Mouse (Mus musculus) c-Kit-negative CD71-positive TER-119-positive erythroid progenitor cells, embryonic 14.5 days (primary cell): ENCODE data around the gene Fam193b.
"Not testable (repeated sequence)": the region's sequence is repeated elsewhere in the genome, so short reads cannot be mapped to it uniquely, and the experiment has no call there.

ENCODE experiments used
- DNase-seq: peaks from one replicate; pipeline ENCODE4 v3.0.0-alpha.2; 2013; ENCODE audit warnings: low read depth, low spot score

Gene Fam193b

GRCm38 (mm10) chr13:55571027-55571751 lies at the start of gene Fam193b:
Gene Fam193b (minus strand): TSS chr13:55571120.
- DNase-seq: peak; percentile 86

GRCm38 (mm10) chr13:55620275-55620674 lies 49.4 kb upstream of the Fam193b start:
- DNase-seq: no peak

- DNase-seq: no peak
These were observed 48.4 kb upstream of the Fam193b start for GRCm38 (mm10) chr13:55619328-55619727.

GRCm38 (mm10) chr13:55613471-55613870 lies 42.6 kb upstream of the Fam193b start:
- DNase-seq: no peak

- DNase-seq: no peak
These were observed 41.1 kb upstream of the Fam193b start for GRCm38 (mm10) chr13:55611996-55612395.

- DNase-seq: no peak
These were observed 36.7 kb upstream of the Fam193b start for GRCm38 (mm10) chr13:55607624-55608006.

- no peak for DNase-seq
These were observed 36.1 kb upstream of the Fam193b start for GRCm38 (mm10) chr13:55606899-55607623.

- no peak for DNase-seq
These were observed 33.7 kb upstream of the Fam193b start for GRCm38 (mm10) chr13:55604606-55605005.

GRCm38 (mm10) chr13:55601611-55602010 lies 30.7 kb upstream of the Fam193b start:
- DNase-seq: peak; percentile 67

- DNase-seq: no peak
These were observed 29.7 kb upstream of the Fam193b start for GRCm38 (mm10) chr13:55600657-55601056.

- peak; percentile 56 for DNase-seq
These were observed 28.9 kb upstream of the Fam193b start, which contains the start of gene B4galt7 for GRCm38 (mm10) chr13:55599566-55600540. Gene B4galt7 (plus strand): TSS chr13:55599896.

GRCm38 (mm10) chr13:55596802-55597201 lies 25.9 kb upstream of the Fam193b start:
- DNase-seq: no peak

- no peak for DNase-seq
These were observed 24.5 kb upstream of the Fam193b start for GRCm38 (mm10) chr13:55595375-55595774.

GRCm38 (mm10) chr13:55593254-55593747 lies 22.4 kb upstream of the Fam193b start:
- DNase-seq: no peak

GRCm38 (mm10) chr13:55592512-55593253 lies 21.8 kb upstream of the Fam193b start:
- peak; percentile 83 for DNase-seq

GRCm38 (mm10) chr13:55591961-55592490 lies 21.1 kb upstream of the Fam193b start:
- no peak for DNase-seq

GRCm38 (mm10) chr13:55578086-55578485 lies 7.2 kb upstream of the Fam193b start:
- no peak for DNase-seq

GRCm38 (mm10) chr13:55576872-55577271 lies 6.0 kb upstream of the Fam193b start:
- DNase-seq: not testable (repeated sequence)

- DNase-seq: no peak
These were observed 5.0 kb upstream of the Fam193b start for GRCm38 (mm10) chr13:55575932-55576331.

GRCm38 (mm10) chr13:55574321-55574720 lies 3.4 kb upstream of the Fam193b start:
- DNase-seq: no peak

GRCm38 (mm10) chr13:55573432-55573831 lies 2.5 kb upstream of the Fam193b start, which contains the start of gene Tmed9:
Gene Tmed9 (plus strand): TSS chr13:55573732.
- DNase-seq: no peak
